Mouse (Mus musculus) cerebellum, adult 8-10 months (tissue): ENCODE data around the gene Pde4d.
A peak's percentile ranks its signal among the peaks of the same experiment; 100 is the strongest.

ENCODE experiments used
- DNase-seq: peaks from one replicate; pipeline ENCODE4 v3.0.0; 2022

Pde4d gene

DNA sequence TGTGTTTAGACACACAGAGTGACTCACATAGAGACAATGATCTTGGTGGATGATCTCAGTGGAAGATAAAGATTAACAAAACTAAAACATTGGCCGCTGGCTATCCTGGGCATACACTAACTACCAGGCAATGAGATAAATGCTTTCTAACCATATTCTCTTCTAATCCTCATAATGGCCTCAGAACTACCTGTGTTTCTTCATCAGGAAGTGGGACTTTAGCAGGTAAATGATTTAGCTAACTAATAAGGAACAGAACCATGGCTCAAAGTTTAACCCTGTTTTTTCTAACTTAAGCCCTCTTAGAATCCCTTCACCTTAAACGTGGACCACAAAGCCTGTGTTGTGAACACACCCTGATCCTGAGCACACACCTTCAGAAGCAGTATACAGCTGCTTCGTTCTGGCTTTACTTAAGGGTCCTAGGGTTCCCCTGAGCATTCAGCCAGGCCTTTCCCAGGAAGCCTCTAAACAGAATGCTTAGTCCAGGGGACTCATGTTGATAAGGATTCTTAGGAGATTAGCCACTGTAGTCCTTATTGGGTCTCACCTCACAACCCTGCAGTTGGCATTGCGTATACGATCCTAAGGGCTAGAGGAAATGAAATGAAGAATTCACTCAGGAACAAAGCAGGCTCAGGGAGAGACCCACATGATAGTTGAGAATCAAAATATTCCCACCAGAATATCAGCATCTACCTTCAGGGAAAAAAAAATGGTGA lies 1283.1 kb downstream of the Pde4d start:
- no peak for DNase-seq

DNA sequence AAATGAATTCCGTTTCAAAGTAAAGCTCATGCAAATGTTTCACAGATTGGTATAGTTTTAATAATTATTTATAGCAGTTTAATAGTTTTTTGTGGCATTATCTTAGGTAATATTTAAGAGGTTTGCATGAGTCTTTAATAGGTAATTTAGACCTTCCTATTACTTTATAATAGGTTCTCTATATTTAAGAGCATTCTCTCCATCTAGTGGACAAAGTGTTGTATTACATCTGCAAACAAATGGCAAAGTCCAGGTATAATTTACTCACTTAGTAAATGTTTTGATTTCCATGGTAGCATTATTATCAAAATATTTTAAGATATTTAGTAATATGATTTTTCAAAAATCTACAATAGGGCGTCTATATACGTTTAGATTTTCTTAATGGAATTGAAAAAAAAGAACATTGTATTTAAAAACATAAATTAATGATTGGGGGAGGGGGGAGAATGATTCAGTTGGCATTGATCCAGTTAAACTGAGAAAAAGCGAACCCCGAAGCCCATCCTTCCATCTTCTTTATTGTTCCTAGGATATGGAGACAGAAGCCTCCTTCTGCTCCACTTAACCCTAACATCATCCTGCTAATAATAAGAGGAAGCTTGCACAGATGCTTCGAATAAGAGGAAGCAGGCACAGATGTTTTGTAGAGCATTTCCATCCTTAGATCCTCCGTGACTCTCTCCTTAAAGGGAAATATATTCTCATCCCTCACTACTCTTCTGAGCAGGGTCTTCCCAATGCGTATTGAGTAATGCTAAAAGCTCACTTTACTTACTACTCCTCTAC lies 1286.7 kb downstream of the Pde4d start:
- DNase-seq: no peak

DNA sequence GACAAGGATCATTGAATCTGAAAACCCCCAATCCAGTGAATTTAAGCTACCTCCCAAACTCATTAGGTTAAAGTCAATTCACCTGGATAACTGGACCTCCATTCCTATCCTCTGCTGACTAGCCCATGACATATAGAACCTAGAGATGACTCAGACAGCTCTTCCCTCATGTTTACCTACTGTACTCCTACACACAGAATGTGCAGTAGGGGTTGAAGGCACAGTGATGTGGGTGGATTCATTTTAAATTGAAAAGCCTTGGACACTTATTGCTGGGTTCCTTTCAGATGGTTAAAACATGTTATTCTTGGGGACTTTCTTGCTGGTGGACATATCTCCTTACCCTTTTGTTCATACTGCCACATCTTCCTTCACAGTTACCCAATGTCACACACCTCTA lies 1296.7 kb downstream of the Pde4d start:
- no peak for DNase-seq

DNA sequence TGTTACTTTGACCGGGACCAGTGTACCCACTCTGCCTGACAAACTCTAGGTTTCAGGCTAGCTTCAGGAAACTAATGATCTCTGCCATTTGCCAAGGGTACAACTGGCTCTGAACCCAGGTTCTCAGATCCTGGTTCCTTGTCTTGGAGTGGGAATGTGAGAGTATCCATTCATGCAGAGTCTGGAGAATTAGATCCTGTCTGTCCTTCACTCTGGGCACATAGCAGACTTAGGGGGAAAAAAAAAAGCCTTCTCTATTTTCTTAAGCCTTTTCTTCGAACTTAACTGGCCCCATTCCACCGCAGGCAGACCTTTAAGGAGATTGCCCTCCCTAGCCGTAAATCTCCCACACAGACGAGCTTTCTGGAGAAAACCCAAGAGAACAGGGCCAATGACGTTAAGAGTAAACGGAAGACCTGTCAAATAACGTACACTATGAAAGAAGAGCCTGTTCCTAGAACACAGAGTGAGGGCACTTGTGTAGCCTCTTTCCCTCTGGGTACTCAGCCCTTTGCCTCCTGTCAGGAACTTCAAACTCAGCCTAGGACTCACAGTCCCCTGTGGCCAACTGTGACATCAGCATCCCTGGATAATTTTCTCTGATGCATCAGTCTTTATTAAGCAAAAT lies 1302.6 kb downstream of the Pde4d start:
- DNase-seq: no peak

DNA sequence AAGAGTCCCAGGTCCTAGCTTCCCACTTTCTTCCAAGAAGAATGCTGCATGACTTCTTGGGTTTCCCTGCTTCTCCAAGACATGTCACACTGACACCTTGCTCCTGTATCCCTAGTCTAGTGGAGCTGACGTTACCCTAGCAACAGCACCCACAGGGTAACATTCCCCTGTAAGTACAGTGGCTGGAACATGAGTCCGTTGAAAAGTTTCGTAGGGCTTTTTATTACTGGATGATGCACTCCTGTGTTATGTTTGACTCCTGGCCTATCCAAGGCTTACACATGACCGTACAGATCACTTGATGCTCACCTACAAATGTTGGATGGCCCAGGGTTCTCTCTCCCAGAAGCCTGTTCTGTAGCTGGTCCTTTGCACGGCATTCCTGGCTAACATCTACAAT lies 1307.1 kb downstream of the Pde4d start:
- no peak for DNase-seq

DNA sequence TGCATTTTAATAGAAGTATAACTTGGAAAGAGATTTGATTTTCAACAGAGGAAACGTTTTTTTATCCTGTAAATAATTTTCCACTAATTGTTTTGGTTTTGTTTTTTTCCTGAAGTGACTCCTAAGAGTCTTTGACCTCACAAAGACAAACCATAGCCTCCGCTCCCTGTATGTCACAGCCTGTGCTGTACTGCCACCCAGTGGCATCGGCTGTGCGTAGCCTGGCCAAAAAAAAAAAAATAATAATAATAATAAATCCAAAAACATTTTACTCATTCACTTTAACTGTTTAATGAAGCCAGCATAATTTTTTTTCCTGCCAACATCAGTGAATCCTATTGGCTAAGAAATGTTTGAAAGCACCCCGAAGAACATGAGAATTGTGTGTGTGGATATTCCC lies 1309.5 kb downstream of the Pde4d start:
- no peak for DNase-seq

DNA sequence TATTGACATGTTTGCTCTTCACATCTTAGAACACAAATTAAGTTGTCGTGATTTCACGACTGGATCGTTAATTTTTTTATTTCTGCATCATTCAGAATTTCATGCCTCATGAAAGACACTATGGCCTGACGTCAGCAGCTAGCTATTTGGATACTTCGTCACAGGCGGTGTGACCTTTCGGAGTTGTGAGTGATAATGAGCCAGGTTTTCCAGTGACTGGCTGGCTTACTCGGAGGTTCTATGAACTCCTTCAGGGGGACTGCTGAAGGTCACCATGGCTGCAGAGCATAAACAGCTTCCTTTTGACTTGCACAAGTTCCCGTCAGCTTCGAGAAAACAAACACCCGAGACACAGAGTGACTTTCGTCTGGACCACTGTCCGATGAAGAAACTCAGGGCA lies 1311.3 kb downstream of the Pde4d start:
- no peak for DNase-seq

DNA sequence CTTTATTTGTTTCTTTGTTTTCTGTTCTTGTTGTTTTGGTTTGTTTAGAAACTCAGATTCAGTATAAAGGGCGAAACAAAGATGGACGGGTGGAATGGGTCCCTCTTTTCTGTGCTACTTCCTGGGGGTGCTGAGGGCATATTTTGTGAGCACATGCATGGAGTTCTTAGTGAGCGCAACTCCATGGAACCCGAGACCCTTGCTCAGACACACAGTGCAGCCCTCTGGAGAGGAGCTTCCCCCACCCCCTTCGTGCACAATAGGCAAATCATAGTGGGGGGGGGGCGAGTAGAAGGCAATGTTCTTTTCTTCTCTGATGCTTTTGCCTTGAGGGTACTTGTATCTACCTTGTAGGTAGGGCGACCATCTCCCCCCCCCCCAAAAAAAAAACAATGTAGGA lies 1325.0 kb downstream of the Pde4d start:
- no peak for DNase-seq

DNA sequence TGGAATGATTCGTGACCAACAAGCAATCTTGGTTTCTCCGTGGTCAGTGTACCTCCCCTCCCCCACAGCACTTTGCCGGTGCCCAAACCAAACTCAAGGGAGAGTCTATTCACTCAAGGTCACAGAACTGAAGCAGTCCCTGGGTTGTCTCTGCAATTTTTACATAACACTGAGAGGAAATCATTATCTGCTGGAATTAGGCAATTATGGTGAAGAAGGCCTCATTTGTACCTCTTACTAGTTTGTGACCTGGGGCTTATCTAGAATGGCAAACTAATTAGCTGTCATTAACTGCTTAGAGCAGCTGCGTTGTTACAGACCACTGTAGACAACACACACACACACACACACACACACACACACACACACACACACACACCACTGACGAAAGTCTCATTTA lies 1325.4 kb downstream of the Pde4d start:
- DNase-seq: no peak

DNA sequence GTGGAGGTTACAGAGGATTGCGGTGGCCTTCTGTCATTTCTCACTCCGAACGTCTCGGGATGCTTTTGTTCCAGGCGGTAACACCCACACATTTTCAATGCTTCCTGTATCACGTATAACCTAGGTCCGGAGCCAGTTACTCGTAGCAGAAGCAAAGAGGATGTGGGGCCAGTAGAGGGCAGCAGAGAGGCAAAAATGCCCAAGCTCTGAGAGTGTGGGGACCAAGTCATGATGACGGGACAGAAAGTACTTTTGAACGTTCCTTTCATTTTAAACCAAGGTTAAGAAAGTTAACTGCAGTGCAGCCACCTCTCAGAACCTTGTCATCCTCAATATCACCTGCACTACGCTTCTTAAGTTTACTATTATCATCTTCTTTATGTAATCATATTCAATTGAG lies 1326.4 kb downstream of the Pde4d start:
- peak; percentile 93 for DNase-seq

DNA sequence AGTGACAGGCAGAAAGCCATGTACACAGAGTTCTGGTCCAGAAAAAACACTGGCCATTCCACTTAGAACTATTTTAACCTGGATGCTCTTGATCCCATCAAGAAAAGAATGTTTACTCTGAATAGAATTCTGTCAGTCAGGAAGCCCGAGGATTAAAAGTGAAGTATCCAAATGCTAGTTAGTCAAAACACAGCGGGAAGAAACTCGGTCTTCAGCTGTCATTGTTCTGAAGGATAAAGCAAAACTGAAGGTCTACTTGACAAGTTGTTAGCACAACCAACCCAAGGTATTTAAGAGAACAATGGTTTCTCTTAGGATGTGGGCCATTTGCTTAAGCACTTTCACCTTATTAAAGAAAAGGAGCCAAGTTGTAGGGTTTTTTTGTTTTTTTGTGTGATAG lies 1327.2 kb downstream of the Pde4d start:
- DNase-seq: no peak

DNA sequence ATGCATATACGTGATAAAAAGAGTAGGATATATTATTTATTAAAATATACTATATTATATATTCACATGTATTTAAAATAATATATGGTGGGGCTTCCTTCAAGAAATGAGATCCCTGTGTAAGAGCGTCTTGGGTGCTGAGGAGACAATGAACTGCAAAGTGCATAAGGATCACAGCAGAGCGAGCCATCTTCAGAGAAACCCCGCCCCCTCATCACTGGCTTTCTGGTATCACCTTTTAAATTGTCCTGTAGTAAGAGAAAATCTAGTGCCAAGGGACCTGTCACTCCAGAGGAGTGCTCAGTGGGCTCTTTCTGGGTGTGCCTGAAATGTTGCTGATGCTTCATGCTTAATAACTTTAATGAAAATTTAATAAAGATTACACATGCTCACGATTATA lies 1327.7 kb downstream of the Pde4d start:
- no peak for DNase-seq

DNA sequence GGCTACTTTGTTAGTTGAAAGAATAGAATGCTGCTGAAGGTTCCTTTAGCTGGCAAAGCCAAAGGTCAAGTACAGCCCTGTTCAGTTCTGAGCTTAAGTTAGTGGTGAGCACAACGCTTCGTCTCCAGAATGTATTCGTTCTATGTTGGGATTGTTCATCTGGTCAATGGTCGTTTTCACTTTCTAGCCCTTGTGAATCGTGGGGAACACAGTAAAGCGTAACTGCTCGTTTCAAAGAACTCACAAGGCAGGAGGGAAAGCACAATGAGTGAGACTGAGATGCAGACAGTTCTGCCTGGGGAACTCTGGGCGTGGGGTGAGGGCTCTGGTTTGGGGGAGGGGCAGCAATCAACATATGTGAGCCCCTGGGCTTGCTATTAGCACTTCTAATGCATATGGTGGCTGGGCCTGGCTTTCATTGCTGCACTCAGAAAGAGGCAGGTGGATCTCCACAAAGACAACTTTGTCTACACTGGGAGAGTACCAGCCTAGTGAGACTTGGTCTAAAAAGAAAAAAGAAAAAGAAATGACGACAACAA lies 1328.6 kb downstream of the Pde4d start:
- DNase-seq: no peak

DNA sequence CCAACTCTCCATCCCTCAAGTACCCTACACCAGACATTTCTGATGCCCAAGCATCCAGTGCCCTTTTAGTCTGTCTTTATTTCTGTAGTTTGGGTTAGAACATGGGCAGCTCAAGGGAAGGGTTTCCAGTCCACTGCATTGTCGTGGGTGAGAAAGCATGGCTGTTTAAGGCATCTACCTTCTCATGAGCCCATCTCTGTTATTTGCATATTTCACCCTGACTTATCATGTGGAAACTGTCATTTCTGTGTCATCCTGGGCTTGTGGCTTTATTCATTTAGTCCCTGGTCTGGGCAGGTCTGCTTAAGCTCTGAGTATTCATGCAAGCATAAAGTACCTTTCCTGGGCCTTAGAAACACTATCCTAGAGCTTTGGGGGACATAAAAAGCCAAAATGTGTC lies 1331.7 kb downstream of the Pde4d start:
- no peak for DNase-seq

DNA sequence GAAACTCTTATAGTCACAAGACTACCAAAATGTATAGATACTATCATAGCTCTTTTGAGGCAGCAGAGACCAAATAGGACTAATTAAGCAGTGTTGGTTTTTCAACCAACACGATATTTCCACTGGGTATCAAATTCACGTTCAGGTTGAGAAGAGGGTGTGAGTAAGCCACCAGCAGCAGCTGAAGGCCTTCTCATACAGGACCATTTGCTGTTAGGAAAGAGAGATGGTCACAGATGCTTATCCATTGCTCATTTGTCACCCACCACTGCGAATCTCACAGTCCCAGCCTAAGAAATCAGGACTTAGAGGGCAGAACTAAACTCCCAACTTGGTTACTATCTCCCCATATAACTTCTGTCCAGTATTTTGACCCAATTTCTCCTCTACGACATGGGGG lies 1338.9 kb downstream of the Pde4d start:
- no peak for DNase-seq

DNA sequence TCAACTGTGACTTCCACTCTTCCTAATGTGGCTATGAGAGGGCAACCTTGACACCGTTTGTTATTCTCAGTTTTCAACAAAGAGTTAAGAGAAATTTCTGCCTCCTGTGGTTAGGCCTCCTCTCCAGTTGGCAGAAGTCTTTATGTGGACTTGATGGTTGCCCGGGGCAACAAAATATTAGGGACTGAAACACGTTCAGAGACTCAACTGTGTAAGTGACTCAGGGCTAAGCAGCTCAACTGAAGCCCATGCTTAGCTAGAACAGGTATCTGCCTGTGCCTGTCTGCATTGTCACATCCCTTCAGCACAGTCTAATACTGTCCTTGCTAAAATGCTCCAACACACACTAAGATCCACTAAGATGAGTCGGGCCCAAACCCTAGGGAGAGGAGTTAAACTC lies 1339.4 kb downstream of the Pde4d start:
- no peak for DNase-seq

DNA sequence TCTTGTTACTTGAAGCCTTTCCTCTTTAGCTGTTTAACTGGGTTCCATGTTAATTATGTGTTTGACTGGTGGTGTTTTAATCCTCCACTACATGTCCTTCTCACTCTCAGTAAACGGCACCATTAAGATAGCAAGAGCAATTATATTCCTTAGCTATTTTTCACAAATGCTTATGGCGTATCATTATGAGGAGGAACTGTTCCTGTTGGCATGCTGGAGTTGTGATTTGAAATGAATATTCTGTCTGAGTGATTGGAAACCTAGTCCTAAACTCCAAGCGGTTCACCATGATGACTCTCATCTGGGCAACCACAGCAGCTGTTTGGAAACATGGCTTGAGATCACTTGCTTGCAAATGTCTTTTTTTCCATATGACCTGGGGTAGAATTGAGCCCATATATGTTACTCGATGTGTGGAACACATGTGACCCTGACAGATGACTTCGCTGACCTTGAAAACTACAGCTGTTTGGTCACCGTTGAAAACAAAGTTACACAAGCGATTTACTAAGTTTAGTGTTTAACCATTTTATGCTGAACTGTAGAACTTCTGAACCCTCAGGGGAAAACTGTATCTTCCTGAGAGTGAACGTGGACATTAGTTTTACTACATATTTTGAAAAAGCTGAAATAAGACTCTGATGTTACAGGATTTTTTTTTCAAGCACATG lies 1340.4 kb downstream of the Pde4d start:
- no peak for DNase-seq

DNA sequence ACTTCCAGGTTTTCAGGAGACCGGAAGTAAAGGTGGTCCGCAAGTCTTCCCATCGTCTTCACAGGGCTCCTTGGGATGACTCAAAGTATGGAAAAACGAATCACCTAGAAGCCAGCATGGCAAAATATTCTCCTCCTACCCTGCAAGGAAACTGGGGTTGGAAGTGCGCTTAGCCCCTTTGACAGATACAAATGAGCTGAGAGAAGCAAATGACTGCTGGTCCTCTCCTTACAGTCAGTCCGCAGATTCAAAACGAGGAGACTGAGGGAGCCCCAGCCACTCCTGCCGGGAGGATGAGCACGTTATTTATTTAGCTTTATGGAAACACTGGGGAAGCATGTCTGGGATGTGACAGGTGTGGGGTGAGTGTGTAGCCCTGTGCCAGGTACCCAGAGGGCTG lies 1344.2 kb downstream of the Pde4d start:
- no peak for DNase-seq

DNA sequence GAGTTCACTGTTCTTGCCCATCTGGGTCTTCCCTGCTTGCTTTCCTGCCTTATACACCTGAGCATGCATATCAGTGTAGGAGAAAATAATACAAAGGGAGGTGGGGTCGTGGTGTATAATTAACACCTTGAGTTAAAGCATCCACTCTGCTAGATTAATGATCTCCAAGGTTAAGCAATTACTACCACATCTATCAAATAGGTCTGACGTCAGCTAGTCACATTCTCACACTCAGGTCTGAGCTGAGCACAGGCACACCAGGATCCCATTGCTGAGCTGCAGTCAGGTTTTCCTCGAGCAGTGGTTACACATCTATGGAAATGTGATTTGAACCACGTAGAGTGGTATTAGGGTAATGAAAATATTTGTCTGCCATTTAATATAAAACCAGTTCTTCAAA lies 1348.9 kb downstream of the Pde4d start:
- DNase-seq: no peak

DNA sequence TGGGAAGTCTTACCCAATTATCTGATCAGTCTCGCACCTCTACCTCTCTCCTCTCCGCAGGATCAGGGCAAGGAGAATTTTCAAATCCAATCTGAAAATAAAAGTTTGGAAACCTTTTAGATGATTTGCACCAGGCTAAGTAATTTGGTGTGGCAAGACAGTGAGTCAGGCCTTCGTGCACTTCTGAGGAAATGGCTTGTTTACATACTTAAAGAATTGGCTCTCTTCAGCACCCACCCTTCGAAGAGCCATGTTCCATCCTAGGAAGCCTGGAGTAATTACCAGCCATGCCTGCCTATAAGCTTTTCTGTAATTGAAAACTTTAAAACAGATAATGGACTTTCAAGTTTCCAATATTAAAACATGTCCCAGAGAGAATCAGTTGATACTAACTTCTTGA lies 1352.5 kb downstream of the Pde4d start:
- no peak for DNase-seq

DNA sequence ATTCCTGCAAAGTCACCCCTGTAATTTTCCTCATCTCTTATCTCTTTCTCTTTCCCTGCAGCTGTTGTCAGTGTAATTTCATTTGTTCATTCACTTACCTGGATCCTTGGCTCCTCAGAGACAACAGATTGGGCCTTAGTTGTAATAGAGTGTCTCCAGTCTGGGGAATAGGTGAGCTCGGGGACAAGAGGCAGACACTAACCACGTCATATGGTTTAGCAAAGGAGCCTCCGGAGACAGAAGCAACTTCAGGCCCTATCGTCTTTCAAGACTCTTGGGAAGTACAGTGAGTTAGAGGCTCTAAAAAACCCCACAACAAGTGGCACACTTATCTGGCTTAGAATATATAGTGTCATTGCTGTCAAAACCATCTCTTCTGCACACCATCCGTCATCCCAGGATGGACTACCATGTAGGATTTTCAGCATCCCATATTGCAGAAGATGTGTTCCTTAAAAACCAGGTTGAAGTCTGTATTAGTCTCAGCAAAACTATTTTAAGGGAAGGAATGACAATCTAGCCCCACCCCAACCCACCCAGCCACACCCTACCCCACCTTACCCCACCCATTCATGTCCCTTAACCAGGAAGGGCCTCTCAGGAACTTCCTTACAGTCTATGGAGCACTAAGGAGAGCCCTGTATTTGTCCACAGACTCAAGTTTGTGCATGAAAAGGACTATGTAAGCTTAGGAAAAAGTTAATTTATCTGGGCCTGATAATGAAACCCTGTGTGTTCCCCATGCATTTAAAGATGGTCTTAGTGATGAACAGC lies 1356.6 kb downstream of the Pde4d start:
- no peak for DNase-seq

DNA sequence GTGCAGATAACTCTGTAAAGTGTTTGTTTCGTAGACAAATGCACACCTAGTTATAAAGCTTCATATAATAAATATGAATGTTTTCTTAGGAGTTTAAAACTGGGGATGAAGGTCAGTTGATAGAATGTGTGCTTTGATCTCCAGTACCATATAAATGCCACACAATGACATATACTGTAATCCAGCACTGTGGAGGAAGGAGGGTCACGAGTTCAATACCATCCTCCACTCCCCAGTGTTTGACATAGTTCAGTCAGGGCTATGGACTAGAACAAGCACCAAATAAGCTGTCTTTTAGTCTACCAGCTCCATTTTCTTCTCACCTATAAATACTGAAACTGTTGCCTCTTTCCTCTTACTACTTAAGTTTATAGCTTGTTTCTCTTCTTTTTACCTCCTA lies 1357.3 kb downstream of the Pde4d start:
- DNase-seq: no peak

DNA sequence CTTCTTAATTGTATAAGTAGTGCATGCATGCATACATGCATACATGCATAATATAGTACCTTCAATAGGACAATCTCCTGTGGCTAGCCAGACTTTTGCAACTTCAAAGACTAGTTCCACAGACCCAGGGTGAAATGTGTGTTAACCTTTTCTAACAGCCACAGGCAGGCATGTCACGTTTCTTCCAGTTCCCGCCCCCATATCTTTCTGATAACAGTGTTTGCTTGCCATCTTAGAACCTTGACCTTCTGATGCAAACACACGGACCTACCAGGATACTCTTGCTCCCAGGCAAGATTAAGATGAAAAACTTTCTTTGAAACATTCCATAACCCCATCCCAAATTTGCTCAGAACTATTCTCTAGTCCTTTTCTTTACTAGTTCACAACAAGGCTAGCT lies 1357.7 kb downstream of the Pde4d start:
- no peak for DNase-seq
